Mouse (Mus musculus) ES-E14 (cell line): ENCODE results near the gene Hist2h2aa1.
"Not testable (repeated sequence)": the region's sequence is repeated elsewhere in the genome, so short reads cannot be mapped to it uniquely, and the experiment has no call there.

ENCODE experiments used
- CHD2 ChIP-seq: IDR thresholded peaks from 2 replicates; pipeline ENCODE4 v1.6.1; 2014; ENCODE audit warnings: mild to moderate bottlenecking, low read depth, low read length, inconsistent platforms
- HCFC1 ChIP-seq: IDR thresholded peaks from 2 replicates; pipeline ENCODE4 v1.6.1; 2012; ENCODE audit warnings: low read length, inconsistent platforms, borderline replicate concordance; ENCODE audit not compliant: insufficient read depth
- MAFK ChIP-seq: IDR thresholded peaks from 2 replicates; pipeline ENCODE4 v1.6.1; 2014; ENCODE audit warnings: mild to moderate bottlenecking, low read depth, low read length, inconsistent platforms; ENCODE audit not compliant: insufficient read depth
- ZC3H11A ChIP-seq: IDR thresholded peaks from 2 replicates; pipeline ENCODE4 v1.6.1; 2012; ENCODE audit warnings: low read depth, mild to moderate bottlenecking, inconsistent platforms, low read length, borderline replicate concordance
- ZNF384 ChIP-seq: IDR thresholded peaks from 2 replicates; pipeline ENCODE4 v1.6.1; 2012; ENCODE audit warnings: low read depth, low read length, inconsistent platforms

DNA sequence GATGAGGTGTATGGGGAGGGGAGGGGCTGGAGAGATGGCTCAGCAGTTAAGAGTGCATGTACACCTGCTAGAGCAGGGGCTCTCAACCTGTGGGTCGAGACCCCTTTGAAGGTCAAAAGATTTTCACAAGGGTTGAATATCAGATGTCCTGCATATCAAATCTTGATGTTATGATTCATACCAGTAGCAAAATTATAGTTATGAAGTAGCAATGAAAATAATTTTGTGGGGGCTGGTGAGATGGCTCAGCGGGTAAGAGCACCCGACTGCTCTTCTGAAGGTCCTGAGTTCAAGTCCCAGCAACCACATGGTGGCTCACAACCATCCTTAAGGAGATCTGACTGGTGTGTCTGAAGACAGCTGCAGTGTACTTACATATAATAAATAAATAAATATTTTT, 45.4 kb downstream of the Hist2h2aa1 start:
- not testable (repeated sequence) for TF ChIP-seq ZC3H11A, ZNF384, HCFC1, CHD2, MAFK
